Mouse (Mus musculus) liver, postnatal 0 days (tissue): ENCODE results near the gene Itgae. TPM values are rescaled to one million over a fixed set of nuclear protein-coding genes. Genes with fewer than 3 reads are reported as not detected.

Experiments used
- ATAC-seq: fragments of 200-750 bp; cut with Nextera tagmentation; 2 replicates; pipeline ENCODE4 v1.8.0; 2017; ENCODE audit warnings: mild to moderate bottlenecking, moderate library complexity
- DNase-seq: peaks from one replicate; pipeline ENCODE4 v3.0.0-alpha.2; 2016
- H3K27ac ChIP-seq: fragments of 300-500 bp; sonication (generic); 2 replicates; pipeline ENCODE4 v1.5.1; 2014; ENCODE audit warnings: antibody characterized with exemption, moderate library complexity, mild to moderate bottlenecking, low read depth
- H3K27me3 ChIP-seq: fragments of 300-500 bp; sonication (generic); 2 replicates; pipeline ENCODE4 v1.6.1; 2014; ENCODE audit warnings: low read length, control low read depth, mixed read lengths; ENCODE audit not compliant: insufficient read depth
- H3K36me3 ChIP-seq: fragments of 300-500 bp; sonication (generic); replicated peaks from 2 replicates; pipeline ENCODE4 v1.6.1; 2014; ENCODE audit warnings: mild to moderate bottlenecking, control low read depth, low read length, moderate library complexity, mixed read lengths; ENCODE audit not compliant: insufficient read depth
- H3K4me1 ChIP-seq: fragments of 300-500 bp; sonication (generic); 2 replicates; pipeline ENCODE4 v1.6.1; 2014; ENCODE audit warnings: antibody characterized with exemption, mild to moderate bottlenecking, control low read depth; ENCODE audit not compliant: insufficient read depth
- H3K4me2 ChIP-seq: fragments of 300-500 bp; sonication (generic); 2 replicates; pipeline ENCODE4 v1.6.1; 2014; ENCODE audit warnings: low read depth, mild to moderate bottlenecking, low read length, moderate library complexity, mixed read lengths
- H3K4me3 ChIP-seq: fragments of 300-500 bp; sonication (generic); 2 replicates; pipeline ENCODE4 v1.5.1; 2014; ENCODE audit warnings: low read depth, low read length
- H3K9ac ChIP-seq: fragments of 300-500 bp; sonication (generic); replicated peaks from 2 replicates; pipeline ENCODE4 v1.6.1; 2014; ENCODE audit warnings: mild to moderate bottlenecking, moderate library complexity
- H3K9me3 ChIP-seq: fragments of 300-500 bp; sonication (generic); 2 replicates; pipeline ENCODE4 v1.6.1; 2016; ENCODE audit warnings: mild to moderate bottlenecking, control low read depth, low read length, mixed read lengths
- CTCF ChIP-seq: sonication (generic); IDR thresholded peaks from 2 replicates; pipeline ENCODE4 v1.5.1; 2016; ENCODE audit warnings: antibody characterized with exemption, low read depth
- EP300 ChIP-seq: IDR thresholded peaks from 2 replicates; pipeline ENCODE4 v1.6.1; 2016; ENCODE audit warnings: antibody characterized with exemption, low read depth, mild to moderate bottlenecking
- WGBS: fragments of 180-500 bp; shearing (Covaris S2); extraction: QIAGEN DNeasy Blood & Tissue Kit; methylation state at CpG from one replicate; pipeline ENCODE4 v1.1.7; 2014; ENCODE audit not compliant: insufficient replicate concordance; 5-methylcytosine and 5-hydroxymethylcytosine counted together
- polyA plus RNA-seq: library from polyadenylated mRNA; unstranded; fragments of >200 nt; fragmentation: Nextera tagmentation; extraction: Ambion mirVana; gene quantifications from 2 replicates; pipeline ENCODE4 v1.2.1, GENCODE M21; 2015

Gene Itgae
- polyA plus RNA-seq, 1 experiment from 2014 or later: 0.33 TPM

DNA sequence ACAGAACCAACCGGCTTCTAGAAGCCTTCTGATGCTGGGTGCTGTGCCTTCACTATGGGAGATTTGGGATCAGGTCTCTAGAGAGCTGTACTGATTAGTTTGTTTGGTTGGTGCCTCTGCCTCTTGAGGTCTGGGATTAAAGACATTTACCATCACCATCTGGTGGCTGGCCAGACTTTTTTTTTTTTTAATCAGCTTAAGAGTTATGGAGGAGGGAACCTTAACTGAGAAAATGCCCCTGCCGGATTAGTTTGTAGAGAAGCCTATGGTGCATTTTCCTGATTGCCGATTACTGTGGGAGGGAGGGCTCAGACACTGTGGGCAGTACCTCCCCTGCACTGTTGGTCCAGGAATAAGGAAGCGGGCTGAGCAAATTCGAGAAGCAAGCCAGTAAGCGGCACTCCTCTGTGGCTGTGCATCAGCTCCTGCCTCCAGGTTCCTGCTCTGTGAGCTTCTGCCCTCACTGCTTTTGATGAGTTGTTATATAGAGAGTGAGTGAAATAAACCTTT is 13.1 kb upstream of the Itgae start:
- DNase-seq (no peak), ATAC-seq (no peak)
- Histone ChIP-seq H3K4me1 (no peaks in the 10 kb centered on the region), H3K4me3 (no peak overlapping the region), H3K27ac (no peak overlapping the region), H3K36me3 (peaks cover 64% of the 10 kb centered on the region), H3K4me2 (no peak overlapping the region), H3K9me3 (no peaks in the 10 kb centered on the region), H3K9ac (no peak overlapping the region), H3K27me3 (no peaks in the 10 kb centered on the region)
- TF ChIP-seq CTCF (no peak), EP300 (no peak)
- WGBS: 83% methylated on average over 6 of the region's 6 CpGs

DNA sequence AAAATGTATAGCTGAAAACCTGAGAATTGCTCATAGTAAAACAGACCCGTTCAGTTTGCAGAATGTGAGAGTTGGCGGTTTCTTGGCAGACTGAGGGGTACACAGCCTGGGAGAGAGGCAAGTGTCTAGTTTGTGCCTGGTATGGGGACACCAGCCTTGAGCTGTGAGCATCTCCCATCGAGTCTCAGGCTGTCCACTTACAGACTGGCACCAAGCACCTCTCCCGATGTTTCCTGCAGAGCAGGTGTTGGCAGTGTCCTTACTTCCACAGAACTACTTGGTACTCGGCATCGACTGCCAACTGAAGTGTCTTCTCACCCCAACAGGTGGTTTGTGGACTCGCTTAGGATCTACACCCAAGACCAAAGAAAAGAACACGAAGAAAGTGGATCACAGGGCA is 11.8 kb upstream of the Itgae start:
- H3K9ac ChIP-seq: no peak overlapping the region
- no peaks in the 10 kb centered on the region for H3K4me1 ChIP-seq
- 84% methylated on average over 8 of the region's 8 CpGs for WGBS
- no peaks in the 10 kb centered on the region for H3K9me3 ChIP-seq
- no peak overlapping the region for H3K27ac ChIP-seq
- no peak overlapping the region for H3K4me2 ChIP-seq
- no peak for TF ChIP-seq CTCF
- no peak for TF ChIP-seq EP300
- ATAC-seq: no peak
- no peak overlapping the region for H3K4me3 ChIP-seq
- peaks cover 53% of the 10 kb centered on the region for H3K36me3 ChIP-seq
- no peak for DNase-seq
- H3K27me3 ChIP-seq: no peaks in the 10 kb centered on the region

DNA sequence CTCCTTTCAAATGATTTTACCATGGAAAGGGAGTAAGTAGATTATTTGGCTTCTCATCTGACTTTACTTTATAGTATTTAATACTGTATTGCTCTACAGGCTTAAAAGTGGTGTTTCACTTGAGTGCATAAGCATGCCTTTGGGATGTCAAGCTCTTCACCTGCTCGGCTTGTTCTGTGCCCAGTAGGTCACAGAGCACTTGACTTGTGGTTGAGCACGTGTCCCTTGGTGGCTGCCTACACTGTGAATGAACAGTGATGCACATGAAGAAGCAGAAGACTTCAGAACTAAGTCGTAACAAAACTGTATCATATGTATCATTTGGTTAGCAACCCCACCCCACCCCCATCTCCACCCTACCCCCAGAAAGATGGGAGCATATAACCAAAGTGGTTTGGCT is 10.1 kb upstream of the Itgae start:
- Histone ChIP-seq H3K36me3 (peaks cover 45% of the 10 kb centered on the region), H3K9me3 (no peaks in the 10 kb centered on the region), H3K4me1 (0 out of 2 replicates have a peak, but pooled peaks cover 3% of the 10 kb centered on the region), H3K4me3 (no peak overlapping the region), H3K4me2 (no peak overlapping the region), H3K9ac (no peak overlapping the region), H3K27ac (no peak overlapping the region), H3K27me3 (no peaks in the 10 kb centered on the region)
- WGBS: 84% methylated on average over 3 of the region's 3 CpGs
- no peak for DNase-seq
- TF ChIP-seq CTCF: no peak
- TF ChIP-seq EP300: no peak
- no peak for ATAC-seq

DNA sequence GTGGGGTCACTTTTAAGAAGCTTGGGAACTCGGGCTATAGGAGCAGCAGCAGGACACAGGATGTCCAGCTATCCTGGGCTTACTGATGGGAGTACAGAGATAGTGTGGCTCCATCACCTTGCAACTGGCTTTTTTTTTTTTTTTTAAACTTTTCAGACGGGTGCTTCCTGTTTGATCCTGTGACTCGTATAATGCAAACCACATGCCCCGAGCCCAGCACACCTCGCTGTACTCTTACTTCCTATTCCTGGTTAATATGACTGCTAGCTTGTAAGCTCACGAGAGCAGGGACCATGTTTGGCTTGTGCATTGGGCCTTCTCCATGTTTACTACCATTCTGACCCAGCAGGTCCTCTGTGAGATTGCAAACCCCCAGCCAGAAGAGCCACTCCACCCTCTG is 6.1 kb upstream of the Itgae start:
- Histone ChIP-seq H3K27me3 (no peaks in the 10 kb centered on the region), H3K36me3 (peaks cover 15% of the 10 kb centered on the region), H3K4me1 (peaks cover 13% of the 10 kb centered on the region), H3K9me3 (no peaks in the 10 kb centered on the region), H3K9ac (no peak overlapping the region), H3K4me2 (no peak overlapping the region), H3K4me3 (no peak overlapping the region), H3K27ac (peak overlapping the region; percentile 34; the same call in 1 of the 2 replicates)
- DNase-seq: no peak
- WGBS: 31% methylated on average over 6 of the region's 6 CpGs
- TF ChIP-seq CTCF (no peak), EP300 (no peak)
- ATAC-seq: peak; percentile 24; the same call in 1 of the 2 replicates

DNA sequence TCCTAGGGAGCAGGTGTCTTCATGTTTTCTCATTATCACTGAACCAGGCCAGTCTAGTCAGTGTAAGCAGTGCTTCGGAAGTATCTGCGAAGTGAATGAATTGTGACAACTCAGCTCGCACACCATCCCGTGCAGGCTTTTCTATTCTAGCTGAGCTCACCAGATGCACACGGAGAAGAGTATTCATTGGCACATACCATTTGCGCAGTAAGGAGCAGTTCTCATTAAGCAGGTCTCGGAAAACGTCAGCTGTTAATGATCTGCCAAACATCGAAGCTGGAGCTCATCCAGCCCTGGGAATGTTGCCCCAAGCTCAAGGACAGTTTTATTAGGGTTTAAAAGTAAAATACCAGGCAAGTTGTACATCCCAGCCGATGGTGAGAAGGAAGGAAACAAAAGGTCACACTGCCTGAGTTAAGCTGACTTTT is 5.6 kb upstream of the Itgae start:
- Histone ChIP-seq H3K27ac (peak overlapping the region; percentile 34), H3K4me2 (no peak overlapping the region), H3K9ac (no peak overlapping the region), H3K36me3 (peaks cover 11% of the 10 kb centered on the region; the same call in 1 of the 2 replicates), H3K4me3 (no peak overlapping the region), H3K27me3 (no peaks in the 10 kb centered on the region), H3K4me1 (peaks cover 13% of the 10 kb centered on the region), H3K9me3 (no peaks in the 10 kb centered on the region)
- WGBS: 57% methylated on average over 10 of the region's 10 CpGs
- TF ChIP-seq CTCF: no peak
- peak; percentile 70 for DNase-seq
- peak; percentile 75 for ATAC-seq

DNA sequence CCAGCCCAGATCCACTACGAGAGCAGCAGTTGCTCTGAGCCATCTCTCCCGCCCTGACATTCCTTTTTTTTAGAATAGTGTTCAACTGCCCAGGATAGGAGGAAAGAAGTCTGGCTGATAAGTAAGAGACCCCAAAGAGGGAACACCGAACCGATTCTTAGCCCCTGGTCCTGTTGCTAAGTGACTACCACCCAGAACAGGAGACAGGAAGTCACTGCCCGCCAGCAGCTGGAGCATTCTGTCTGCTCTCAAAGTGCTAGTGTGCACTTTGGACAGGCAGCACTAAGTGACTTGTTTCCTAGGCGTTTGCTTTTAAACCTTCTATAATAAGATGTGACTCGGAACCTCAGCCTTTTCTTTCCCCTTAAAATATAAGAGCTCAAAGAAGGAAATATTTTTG is 5.0 kb upstream of the Itgae start:
- peaks cover 11% of the 10 kb centered on the region; the same call in 1 of the 2 replicates for H3K36me3 ChIP-seq
- TF ChIP-seq EP300 (no peak), CTCF (no peak)
- ATAC-seq (no peak), DNase-seq (no peak)
- WGBS: 35% methylated on average over 7 of the region's 7 CpGs
- H3K4me1 ChIP-seq: peaks cover 13% of the 10 kb centered on the region
- no peak overlapping the region for H3K4me3 ChIP-seq
- no peak overlapping the region for H3K9ac ChIP-seq
- H3K4me2 ChIP-seq: no peak overlapping the region
- no peaks in the 10 kb centered on the region for H3K9me3 ChIP-seq
- no peaks in the 10 kb centered on the region for H3K27me3 ChIP-seq
- H3K27ac ChIP-seq: peak overlapping the region; percentile 34
